Mouse (Mus musculus) embryonic stem cell, embryonic (primary cell): Measurements from ENCODE around the gene Ilf2.

ENCODE experiments used
- CTCF ChIA-PET, 4 experiments: fragments of 300-600 bp in 2 of 4; fragments of 350-600 bp in 2 of 4; sonication (Branson Sonifier 250); formaldehyde crosslinking; loops; one replicate each; lab custom pipeline; 2022; ENCODE audit warnings: inconsistent platforms in 2 of 4; lab: Charles Lee
- POLR2A ChIA-PET, 4 experiments: fragments of 300-600 bp in 2 of 4; fragments of 350-600 bp in 2 of 4; sonication (Branson Sonifier 250); formaldehyde crosslinking; loops; one replicate each; lab custom pipeline; 2022; ENCODE audit warnings: antibody characterized with exemption in 4 of 4, inconsistent platforms in 1 of 4; lab: Charles Lee

Gene Ilf2

DNA sequence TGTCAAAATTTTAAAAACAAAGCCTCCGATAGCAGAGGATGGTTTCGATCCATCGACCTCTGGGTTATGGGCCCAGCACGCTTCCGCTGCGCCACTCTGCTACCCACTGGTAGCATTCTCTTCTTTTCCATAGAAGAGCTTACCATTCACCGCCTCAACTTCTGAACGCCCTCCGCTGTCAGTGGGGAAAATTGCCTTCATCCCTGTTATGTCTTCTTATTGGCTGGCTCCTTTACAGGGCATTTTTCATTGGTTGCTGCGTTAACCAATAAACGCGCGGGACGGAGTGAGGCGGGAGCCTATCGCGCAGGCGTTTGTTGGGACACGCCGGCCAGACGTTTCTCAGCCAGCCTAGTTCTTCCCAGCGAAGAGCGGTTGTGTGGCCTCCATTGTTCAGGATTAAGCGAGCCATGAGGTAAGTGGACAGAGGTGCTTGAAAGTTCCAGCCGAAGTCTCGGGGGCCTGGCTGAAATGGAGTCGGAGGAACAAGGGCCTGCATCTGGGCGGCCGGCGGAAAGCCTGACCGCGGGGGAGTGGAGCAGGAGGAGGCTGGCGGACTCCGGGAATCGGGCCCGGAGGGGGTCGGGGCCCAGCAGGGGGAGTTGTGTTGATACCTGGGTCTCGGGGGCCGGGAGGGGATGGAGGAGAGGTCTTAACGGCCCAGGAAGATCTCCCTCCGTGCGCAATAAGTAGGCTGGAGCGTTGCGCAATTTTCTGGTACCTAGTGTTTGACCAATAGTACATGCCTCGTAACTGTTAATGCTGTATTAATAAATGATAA lies at the start of gene Ilf2:
TSS of gene Ilf2 (plus strand) at position 296 of the 781 bp plus-strand sequence.
- ChIA-PET POLR2A (interaction anchor here (0.6 to 1.6 kb wide), 32 partner anchors 8 to 228 kb away, joined by 3 to 9 read pairs (median 4); partner anchors contain the start of genes Snapin (in 2 of the 4), S100a14 (in 1 of the 4) and Slc39a1 (in 1 of the 4)), CTCF (interaction anchor here in 3 of 4 experiments (0.7 to 0.9 kb wide), 6 partner anchors 15 to 177 kb away, joined by 3 to 7 read pairs (median 4); partner anchors contain the start of gene Snapin (in 1 of the 3))

DNA sequence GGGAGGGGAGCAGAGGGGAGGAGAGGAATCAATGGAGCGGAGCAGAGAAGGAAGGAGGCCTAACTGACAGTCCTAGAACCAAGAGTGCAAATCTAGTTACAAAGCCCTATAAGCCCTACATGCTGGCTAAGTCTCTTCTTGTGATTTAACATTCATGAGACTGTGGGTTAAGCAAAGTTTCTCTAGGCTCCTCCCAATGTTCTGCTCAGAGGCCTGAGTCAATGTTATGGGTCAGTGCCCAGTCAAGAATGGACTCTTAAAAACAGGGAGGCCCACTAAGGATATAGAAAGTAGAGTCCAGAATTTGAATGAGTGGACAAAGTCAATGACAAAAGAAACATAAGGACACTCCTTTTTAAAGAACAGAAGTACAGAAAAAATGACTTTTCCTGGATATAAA lies 48.4 kb upstream of the Ilf2 start:
- ChIA-PET CTCF (interaction anchor here (0.6 to 2.2 kb wide), 5 partner anchors 15 to 98 kb away, joined by 3 to 8 read pairs (median 4); no protein-coding TSS in a partner anchor), POLR2A (interaction anchor here in 3 of 4 experiments (0.7 to 14.1 kb wide), 16 partner anchors 10 to 85 kb away, joined by 3 to 317 read pairs (median 8); partner anchors contain the start of gene Slc27a3 (in 2 of the 3))

DNA sequence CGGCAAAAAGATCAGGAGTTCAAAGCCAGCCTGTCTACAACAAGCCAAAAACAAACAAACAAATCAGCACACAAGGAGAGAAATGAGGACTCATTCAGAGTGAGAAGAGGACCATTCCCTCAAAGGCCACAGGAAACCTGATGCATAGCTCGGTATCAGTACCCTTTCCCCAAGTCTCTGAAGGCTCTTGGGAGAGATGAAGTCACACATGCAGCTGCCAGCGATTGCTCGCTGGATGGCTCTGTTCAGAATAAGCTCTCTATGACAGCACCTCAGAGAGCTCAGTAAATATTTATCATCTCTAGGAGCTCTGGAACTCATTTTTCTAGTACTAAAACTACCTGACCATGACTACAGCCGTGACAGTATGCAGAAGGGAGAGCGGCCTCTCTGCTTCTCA lies 47.7 kb upstream of the Ilf2 start:
- ChIA-PET CTCF (interaction anchor here in 1 of 4 experiments (0.6 kb wide), 1 partner anchor 80 kb away, joined by 7 read pairs; no protein-coding TSS in a partner anchor), POLR2A (interaction anchor here in 3 of 4 experiments (0.8 to 14.1 kb wide), 8 partner anchors 9 to 180 kb away, joined by 3 to 317 read pairs (median 6); partner anchors contain the start of genes Slc27a3 (in 1 of the 3) and Slc39a1 (in 1 of the 3))

DNA sequence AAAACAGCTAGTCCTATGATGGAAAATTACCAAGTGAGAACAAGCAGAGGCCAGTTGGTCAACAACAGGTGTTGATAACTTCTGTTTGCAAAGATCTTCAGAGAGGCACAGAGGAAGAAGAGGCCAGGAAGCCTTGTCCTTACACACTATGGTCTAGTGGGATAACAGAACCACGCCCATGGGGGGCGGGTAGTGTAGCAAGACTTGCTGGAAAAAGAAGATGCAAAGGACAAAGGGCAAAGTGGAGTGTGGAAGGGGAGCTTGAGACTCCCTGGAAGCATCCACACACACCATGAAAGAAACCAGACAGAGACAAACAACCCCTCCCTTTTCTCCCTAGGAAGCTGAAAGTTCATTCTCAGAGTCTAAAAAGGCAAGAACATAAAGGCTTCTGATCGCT lies 46.4 kb upstream of the Ilf2 start:
- POLR2A ChIA-PET = interaction anchor here in 3 of 4 experiments (0.9 to 14.1 kb wide), 11 partner anchors 9 to 181 kb away, joined by 3 to 317 read pairs (median 4); partner anchors contain the start of genes Slc27a3 (in 1 of the 3) and Slc39a1 (in 1 of the 3)

DNA sequence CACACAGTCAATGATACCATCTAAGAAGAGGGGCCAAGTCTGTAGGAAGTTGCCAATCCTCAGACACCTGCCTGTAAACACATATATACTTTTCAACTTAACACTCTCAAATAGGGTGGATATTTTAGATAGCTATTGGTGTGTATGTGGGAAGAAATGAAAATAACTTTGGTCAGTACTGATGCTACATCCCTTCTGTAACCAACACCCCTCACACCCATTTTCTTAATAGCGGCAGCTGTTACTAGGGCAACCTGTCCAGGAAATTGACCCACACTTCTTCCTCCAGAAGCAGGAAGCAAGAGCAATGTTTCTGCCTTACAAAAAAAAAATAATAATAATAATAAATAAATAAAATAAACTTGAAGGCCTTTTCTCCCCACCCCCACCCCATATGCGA lies 43.6 kb upstream of the Ilf2 start:
- ChIA-PET CTCF (interaction anchor here in 2 of 4 experiments (0.7 to 1.1 kb wide), 2 partner anchors 18 to 20 kb away, joined by 3 read pairs; no protein-coding TSS in a partner anchor), POLR2A (interaction anchor here in 3 of 4 experiments (0.7 to 14.1 kb wide), 15 partner anchors 8 to 194 kb away, joined by 3 to 317 read pairs (median 15); partner anchors contain the start of genes Gatad2b (in 1 of the 3) and Slc39a1 (in 1 of the 3))

More for the DNA sequence above, 46.4 kb upstream of the Ilf2 start:
- CTCF ChIA-PET = interaction anchor here in 2 of 4 experiments (0.9 to 1.7 kb wide), 2 partner anchors 17 kb away, joined by 3 to 6 read pairs; no protein-coding TSS in a partner anchor

DNA sequence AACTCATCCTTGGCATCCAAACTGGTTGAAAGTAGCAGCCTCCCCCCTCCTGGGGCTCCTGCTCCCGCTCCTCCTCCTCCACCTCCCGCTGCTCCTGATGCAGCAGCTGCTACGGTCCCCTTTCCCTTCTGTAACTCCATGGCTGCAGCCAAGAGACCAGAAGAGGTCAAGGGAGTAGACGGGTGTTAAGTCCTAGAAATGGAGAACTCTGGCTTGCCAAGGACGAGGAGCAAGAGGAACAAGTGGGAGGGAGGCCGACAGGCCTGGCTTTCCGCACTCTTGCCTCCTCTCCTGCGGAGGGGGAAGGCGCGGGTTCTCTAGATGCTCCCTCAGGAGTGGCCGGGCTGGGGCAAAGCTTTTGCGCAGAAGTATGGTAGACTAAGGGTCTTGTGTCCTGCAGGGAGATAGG lies 43.1 kb upstream of the Ilf2 start:
- ChIA-PET POLR2A (interaction anchor here (0.7 to 14.1 kb wide), 32 partner anchors 8 to 334 kb away, joined by 3 to 317 read pairs (median 7); partner anchors contain the start of genes Gatad2b (in 1 of the 4), Slc27a3 (in 1 of the 4) and Slc39a1 (in 1 of the 4)), CTCF (interaction anchor here in 1 of 4 experiments (1.1 kb wide), 1 partner anchor 20 kb away, joined by 3 read pairs; no protein-coding TSS in a partner anchor)

DNA sequence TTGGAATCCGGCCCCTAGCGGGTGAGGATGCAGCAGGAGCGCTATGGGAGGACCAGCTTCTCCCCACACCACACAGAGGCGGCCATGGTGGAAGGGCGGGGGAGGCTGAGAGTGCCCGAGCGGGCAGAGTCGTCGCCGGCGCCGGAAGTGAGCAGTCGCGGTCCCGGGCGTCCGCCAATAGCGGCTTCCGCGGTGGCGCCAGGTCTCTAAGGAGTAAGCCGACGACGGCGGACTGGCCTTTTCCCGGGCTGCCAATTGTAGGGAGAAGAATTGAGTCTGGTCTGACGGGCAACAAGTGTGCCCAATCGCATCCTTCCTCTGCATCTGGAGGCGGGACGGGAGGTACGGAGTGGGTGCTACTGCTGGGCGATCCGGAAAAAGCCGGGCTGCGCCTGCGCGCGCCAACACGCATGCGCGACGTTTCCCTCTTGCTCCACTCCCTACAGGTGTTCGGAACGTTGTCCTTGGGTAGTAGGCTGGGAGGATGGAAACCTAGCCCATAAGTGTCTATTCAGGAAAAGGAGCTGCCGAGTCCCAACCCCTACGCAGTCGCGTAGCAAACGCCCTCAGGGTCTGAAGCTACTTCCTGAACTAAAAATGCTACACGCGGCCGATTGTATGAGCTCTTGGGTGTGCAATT lies 42.4 kb upstream of the Ilf2 start, which contains the start of gene Ints3:
TSS of gene Ints3 (minus strand) at position 242 of the 640 bp plus-strand sequence.
- ChIA-PET POLR2A (interaction anchor here (0.6 to 14.1 kb wide), 61 partner anchors 8 to 335 kb away, joined by 3 to 317 read pairs (median 5); partner anchors contain the start of genes Slc27a3 (in 3 of the 4), Gatad2b (in 2 of the 4), Jtb (in 2 of the 4) and Slc39a1 (in 2 of the 4)), CTCF (interaction anchor here in 3 of 4 experiments (0.5 to 1.2 kb wide), 8 partner anchors 13 to 1116 kb away, joined by 3 to 5 read pairs (median 3); no protein-coding TSS in a partner anchor)

DNA sequence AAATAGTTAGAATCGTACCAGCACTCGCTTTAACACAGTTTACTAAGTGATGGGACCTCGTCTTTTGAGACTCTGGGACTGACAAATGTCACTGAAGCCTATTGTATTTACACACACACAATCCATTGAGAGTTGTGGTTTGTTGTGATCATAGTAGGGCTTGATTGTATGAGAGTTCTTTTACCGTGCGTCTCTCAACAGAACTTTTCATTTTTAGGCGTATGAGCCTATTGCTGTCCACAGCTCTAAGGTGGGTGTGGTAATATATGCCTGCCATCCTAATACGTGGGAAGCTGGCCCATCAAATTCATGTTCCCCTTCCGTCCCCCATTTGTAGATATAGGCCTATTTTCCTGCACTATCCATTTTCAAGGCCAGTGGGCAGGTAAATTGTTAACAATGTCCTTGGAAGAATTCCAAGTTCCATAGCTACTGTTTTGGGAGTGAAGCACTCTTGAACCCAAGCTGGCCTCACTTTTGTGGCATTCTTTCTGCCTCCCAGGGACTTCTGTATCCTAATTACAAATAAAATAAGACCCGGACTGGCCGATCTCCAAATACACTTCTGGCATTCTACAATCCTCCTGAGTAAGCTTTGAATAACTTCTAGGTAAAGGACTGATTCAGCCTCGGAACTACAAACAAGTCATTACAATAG lies 41.7 kb upstream of the Ilf2 start:
- CTCF ChIA-PET = interaction anchor here (0.5 to 1.2 kb wide), 11 partner anchors 14 to 1117 kb away, joined by 3 to 5 read pairs (median 4); no protein-coding TSS in a partner anchor
- POLR2A ChIA-PET = interaction anchor here (0.6 to 14.1 kb wide), 62 partner anchors 9 to 335 kb away, joined by 3 to 317 read pairs (median 5); partner anchors contain the start of genes Slc27a3 (in 3 of the 4), Gatad2b (in 2 of the 4), Jtb (in 2 of the 4) and Slc39a1 (in 2 of the 4)

DNA sequence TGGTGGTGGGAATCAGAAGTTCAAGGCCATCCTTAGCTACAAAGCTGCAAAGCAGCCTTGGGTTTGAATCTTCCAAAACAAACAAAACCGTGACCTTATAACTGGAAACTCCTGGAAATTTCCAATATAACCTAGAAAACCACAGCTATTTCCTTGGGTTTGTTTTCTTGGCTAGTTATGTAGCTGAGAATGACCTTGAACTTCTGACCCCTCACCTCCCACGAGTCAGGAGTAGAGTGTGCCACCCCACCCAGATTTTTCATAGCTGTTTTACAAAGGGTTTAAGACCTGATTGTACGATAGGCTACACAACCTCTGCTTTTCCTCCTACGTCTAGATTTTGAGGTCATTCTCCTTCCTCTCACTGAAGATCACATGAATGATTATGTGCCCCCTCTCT lies 38.8 kb upstream of the Ilf2 start:
- ChIA-PET POLR2A (interaction anchor here (0.5 to 14.1 kb wide), 40 partner anchors 9 to 205 kb away, joined by 3 to 317 read pairs (median 6); partner anchors contain the start of genes Chtop (in 2 of the 4), Slc27a3 (in 2 of the 4), Gatad2b (in 1 of the 4) and Jtb (in 1 of the 4)), CTCF (interaction anchor here in 2 of 4 experiments (0.5 to 2.1 kb wide), 4 partner anchors 25 to 189 kb away, joined by 3 to 5 read pairs (median 3); partner anchors contain the start of genes Slc39a1 (in 1 of the 2) and Snapin (in 1 of the 2))

DNA sequence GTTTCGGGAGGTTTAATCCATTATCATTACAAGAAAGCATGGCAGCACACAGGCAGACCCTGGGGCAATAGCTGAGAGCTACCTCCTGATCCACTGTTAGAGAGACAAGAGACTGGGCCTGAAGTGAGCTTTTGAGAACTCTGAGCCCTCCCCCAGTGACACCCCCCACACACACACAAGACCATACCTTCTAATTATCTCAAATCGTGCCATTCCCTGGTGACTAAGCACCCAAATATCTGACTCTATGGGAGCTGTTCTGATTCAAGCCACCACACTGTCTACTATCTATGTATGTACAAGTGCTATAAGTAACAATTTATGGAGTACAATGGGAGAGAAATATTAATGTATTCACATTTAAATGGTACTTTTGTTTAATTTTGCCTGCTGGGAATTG lies 35.2 kb upstream of the Ilf2 start:
- ChIA-PET POLR2A (interaction anchor here in 2 of 4 experiments (1.0 to 14.1 kb wide), 5 partner anchors 7 to 148 kb away, joined by 3 to 317 read pairs (median 5); partner anchors contain the start of gene Gatad2b (in 1 of the 2)), CTCF (interaction anchor here in 1 of 4 experiments (0.6 to 0.7 kb wide), 2 partner anchors 326 to 745 kb away, joined by 3 read pairs; no protein-coding TSS in a partner anchor)

DNA sequence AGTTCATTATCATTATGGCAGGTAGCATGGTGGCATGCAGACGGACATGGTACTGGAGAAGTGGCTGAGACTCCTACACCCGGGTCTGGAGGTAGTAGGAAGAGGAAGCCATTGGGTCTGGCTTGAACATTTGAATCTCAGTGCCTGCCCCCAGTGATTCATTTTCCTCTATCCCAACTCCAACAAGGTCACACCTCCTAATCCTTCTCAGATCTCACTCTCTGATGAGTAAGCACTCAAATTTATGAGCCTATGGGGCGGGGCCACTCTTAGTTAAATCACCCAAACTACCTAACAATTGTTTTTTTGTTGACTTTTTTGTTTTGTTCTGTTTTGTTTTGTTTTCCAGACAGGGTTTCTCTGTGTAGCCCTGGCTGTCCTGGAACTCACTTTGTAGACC lies 31.9 kb upstream of the Ilf2 start:
- CTCF ChIA-PET = interaction anchor here in 1 of 4 experiments (0.7 kb wide), 1 partner anchor 31 kb away, joined by 3 read pairs; no protein-coding TSS in a partner anchor
- POLR2A ChIA-PET = interaction anchor here in 3 of 4 experiments (0.5 to 2.3 kb wide), 7 partner anchors 9 to 69 kb away, joined by 3 to 15 read pairs (median 5); partner anchors contain the start of genes Ints3 (in 2 of the 3), S100a1 (in 1 of the 3) and S100a13 (in 1 of the 3)

DNA sequence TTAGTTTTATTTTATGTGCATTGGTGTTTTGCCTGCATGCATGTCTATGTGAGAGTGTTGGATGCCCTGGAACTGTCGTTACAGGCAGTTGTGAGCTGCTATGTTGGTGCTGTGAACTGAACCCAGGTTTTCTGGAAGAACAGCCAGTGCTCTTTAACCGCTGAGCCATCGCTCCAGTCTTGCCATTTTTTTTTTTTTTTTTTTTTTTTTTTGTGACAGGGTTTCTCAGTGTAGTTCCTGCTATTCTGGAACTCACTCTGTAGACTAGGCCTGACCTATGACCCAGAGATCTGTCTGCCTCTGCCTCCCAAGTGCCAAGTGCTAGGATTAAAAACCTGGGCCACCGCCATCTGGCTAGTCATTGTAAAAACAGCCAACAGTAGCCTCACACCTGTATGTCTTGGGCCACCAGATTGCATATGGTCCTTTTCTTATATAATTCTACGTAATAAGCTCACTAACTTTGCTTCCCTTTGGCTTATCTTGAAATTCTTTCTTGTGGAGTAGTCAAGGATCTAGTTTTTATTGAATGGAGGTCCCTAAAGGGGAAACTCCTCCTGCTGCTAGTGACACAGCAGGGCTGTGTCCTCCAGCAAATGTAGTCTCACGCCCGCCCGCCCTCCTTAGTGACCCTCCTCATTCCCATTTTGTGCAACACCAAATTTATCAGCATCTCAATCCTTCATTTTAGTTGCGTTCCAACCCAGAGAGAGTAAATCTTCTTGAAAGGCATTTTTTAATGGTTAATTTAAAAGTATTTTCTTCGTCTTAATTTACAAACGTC lies 30.3 kb upstream of the Ilf2 start:
- POLR2A ChIA-PET = interaction anchor here (0.6 to 13.2 kb wide), 54 partner anchors 8 to 614 kb away, joined by 3 to 317 read pairs (median 5); partner anchors contain the start of genes Ints3 (in 3 of the 4), Chtop (in 2 of the 4), Npr1 (in 2 of the 4) and S100a1 (in 2 of the 4)
- CTCF ChIA-PET = interaction anchor here in 3 of 4 experiments (0.6 to 1.8 kb wide), 5 partner anchors 17 to 168 kb away, joined by 3 to 7 read pairs (median 3); no protein-coding TSS in a partner anchor

DNA sequence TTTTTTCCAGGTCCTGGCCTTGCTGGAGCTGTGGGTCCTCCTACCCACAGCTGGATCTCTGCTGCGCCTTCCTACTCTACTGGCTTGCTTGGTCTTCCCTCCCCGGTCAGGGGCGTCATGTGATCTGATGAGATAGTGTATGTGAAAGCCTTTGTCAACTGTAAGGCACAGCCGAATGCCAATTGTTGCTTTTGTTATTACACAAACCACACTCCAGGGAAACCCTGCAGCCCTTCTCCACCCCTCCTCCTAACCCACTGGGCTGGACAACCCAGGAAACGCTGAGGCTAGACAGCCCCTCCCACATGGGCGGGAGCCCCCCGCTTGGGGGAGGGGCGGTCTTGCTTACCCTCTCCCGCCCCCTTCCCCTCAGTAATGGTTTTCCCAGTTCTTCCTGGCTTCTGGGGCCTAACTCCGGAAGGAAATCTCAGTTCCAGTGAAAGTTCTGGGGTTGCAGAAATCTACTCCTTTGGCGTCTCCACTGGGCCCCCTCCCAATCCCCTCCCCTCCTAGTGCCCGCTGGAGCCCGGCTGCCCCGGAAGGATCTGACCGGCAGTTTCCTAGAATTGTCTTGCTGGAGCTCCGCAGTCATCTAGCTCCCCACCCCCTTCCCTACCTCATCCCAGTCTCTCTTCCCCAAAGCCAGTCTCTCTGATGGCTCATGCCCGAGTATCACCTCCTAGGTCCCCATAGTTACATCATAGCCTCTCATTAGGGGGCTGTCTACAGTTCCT lies 29.4 kb upstream of the Ilf2 start:
- ChIA-PET CTCF (interaction anchor here in 3 of 4 experiments (0.5 to 1.8 kb wide), 11 partner anchors 16 to 719 kb away, joined by 3 to 7 read pairs (median 3); no protein-coding TSS in a partner anchor), POLR2A (interaction anchor here (0.5 to 13.2 kb wide), 70 partner anchors 8 to 615 kb away, joined by 3 to 317 read pairs (median 4); partner anchors contain the start of genes Ints3 (in 3 of the 4), Chtop (in 2 of the 4), Npr1 (in 2 of the 4) and Rab13 (in 2 of the 4))

DNA sequence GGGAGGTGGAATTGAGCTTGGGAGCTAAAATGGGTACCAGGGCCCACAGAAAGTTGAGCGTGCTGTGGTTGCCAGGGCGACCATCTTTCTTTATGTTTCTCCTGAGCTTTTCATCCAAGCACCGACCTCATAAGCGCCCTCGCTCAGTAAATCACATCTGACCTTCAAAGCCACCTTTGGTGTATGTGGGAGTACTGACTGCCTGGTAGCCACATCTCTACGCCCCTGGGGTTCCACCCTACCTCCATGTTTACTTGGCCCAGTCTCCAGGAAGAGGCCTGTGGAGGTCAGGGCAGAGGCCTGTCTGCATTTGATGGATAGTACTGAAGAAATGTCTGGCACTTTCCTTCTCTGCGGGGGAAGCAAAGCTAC lies 28.8 kb upstream of the Ilf2 start:
- CTCF ChIA-PET = interaction anchor here in 3 of 4 experiments (0.5 to 1.8 kb wide), 9 partner anchors 17 to 719 kb away, joined by 3 to 7 read pairs (median 3); no protein-coding TSS in a partner anchor
- POLR2A ChIA-PET = interaction anchor here (0.5 to 13.2 kb wide), 49 partner anchors 8 to 483 kb away, joined by 3 to 317 read pairs (median 5); partner anchors contain the start of genes Ints3 (in 3 of the 4), Chtop (in 2 of the 4), Npr1 (in 2 of the 4) and Rab13 (in 2 of the 4)
